Mouse (Mus musculus) kidney, adult 2 months (tissue): Measurements from ENCODE around the gene Coa5. TPM values are rescaled to one million over a fixed set of nuclear protein-coding genes. Genes with fewer than 3 reads are reported as not detected.

ENCODE experiments used
- DNase-seq: peaks from one replicate; pipeline ENCODE4 v3.0.0; 2021
- H3K27ac ChIP-seq: fragments of 200-500 bp; 2 replicates; pipeline ENCODE4 v1.5.1; 2012; ENCODE audit warnings: low read depth, low read length, control low read depth, inconsistent platforms; ENCODE audit not compliant: insufficient read depth
- H3K27me3 ChIP-seq: fragments of 200-500 bp; replicated peaks from 2 replicates; pipeline ENCODE4 v1.6.1; 2012; ENCODE audit warnings: mild to moderate bottlenecking, moderate library complexity, low read length, inconsistent platforms; ENCODE audit not compliant: control insufficient read depth, insufficient read depth
- H3K36me3 ChIP-seq: fragments of 200-500 bp; 2 replicates; pipeline ENCODE4 v1.6.1; 2012; ENCODE audit warnings: mild to moderate bottlenecking, moderate library complexity, low read length, inconsistent platforms; ENCODE audit not compliant: control insufficient read depth, insufficient read depth
- H3K4me1 ChIP-seq: fragments of 200-500 bp; 2 replicates; pipeline ENCODE4 v1.6.1; 2011; ENCODE audit warnings: low read length; ENCODE audit not compliant: control insufficient read depth, insufficient read depth
- H3K4me3 ChIP-seq: fragments of 200-500 bp; 2 replicates; pipeline ENCODE4 v1.5.1; 2011; ENCODE audit warnings: mild to moderate bottlenecking, low read depth, low read length, control low read depth; ENCODE audit not compliant: insufficient read depth
- CTCF ChIP-seq: fragments of 200-500 bp; conservative IDR thresholded peaks from 2 replicates; pipeline ENCODE4 v1.5.1; 2011; ENCODE audit warnings: low read depth, mild to moderate bottlenecking, control low read depth, low read length, moderate library complexity, mixed read lengths; ENCODE audit not compliant: insufficient read depth, insufficient read length
- POLR2A ChIP-seq: fragments of 200-500 bp; IDR thresholded peaks from one replicate; pipeline ENCODE4 v1.6.1; 2011; ENCODE audit warnings: low read depth, low read length, control low read depth
- WGBS: fragments of 180-500 bp; shearing (Covaris S2); methylation state at CpG from one replicate; pipeline ENCODE4 v1.1.7; 2018; 5-methylcytosine and 5-hydroxymethylcytosine counted together
- polyA plus RNA-seq: library from polyadenylated mRNA; depleted of rRNA; stranded (reverse); fragments of >200 nt; gene quantifications from 2 replicates; pipeline ENCODE4 v1.2.3, GENCODE M21; 2012; rRNA removed

Coa5 gene
- polyA plus RNA-seq, 1 experiment, result 83.9 TPM

GRCm38 (mm10) chr1:37368125-37368524 lies 61.8 kb downstream of the Coa5 start:
- 91% methylated on average over 10 of the region's 10 CpGs for WGBS
- Histone ChIP-seq H3K4me3 (no peak overlapping the region), H3K27me3 (no peaks in the 10 kb centered on the region), H3K36me3 (no peaks in the 10 kb centered on the region), H3K4me1 (no peaks in the 10 kb centered on the region), H3K27ac (no peak overlapping the region)
- no peak for DNase-seq
- TF ChIP-seq POLR2A, result no peak
- TF ChIP-seq CTCF, result no peak

Other genes starting within 250 kb of the Coa5 start
- gene Cnga3, start 215.7 kb downstream of the Coa5 start, polyA plus RNA-seq, result not detected in 2 replicates
- gene Inpp4a, start 130.2 kb downstream of the Coa5 start, polyA plus RNA-seq, result 7.5 and 7.7 TPM in 2 replicates
- gene Unc50, start within 50 bp of the Coa5 start, polyA plus RNA-seq, result 50.2 and 60.3 TPM in 2 replicates
- gene Mgat4a, start 110.9 kb upstream of the Coa5 start, polyA plus RNA-seq, result 12.8 and 12.9 TPM in 2 replicates